Mouse (Mus musculus): ENCODE data around the gene Arhgap10.

The Arhgap10 gene

GRCm38 (mm10) chr8:77288065-77288464, 229.7 kb downstream of the Arhgap10 start:
- DNase-seq (ENCODE audit: low read depth, low spot score), result no peak

DNA sequence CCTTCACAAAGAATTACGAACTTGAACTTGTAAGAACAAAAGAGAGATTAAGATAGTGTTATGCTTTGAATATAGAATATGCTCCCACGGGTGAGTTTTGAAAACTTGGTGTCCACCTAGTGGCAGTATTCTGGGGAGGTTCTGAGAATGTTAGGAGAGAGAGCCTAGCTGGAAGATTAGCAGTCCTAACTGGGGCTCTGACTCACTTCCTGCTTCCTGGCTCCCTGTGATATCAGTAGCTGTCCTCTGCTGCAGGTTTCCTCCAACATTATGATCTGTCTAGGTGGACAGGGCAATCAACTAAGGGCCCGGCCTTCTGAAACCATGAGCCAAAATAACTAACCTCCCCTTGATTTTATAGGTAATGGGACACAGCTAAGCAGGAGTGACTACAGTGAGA, 233.3 kb downstream of the Arhgap10 start:
- DNase-seq (ENCODE audit: low read depth, low spot score), result no peak

GRCm38 (mm10) chr8:77282605-77283236, 235.0 kb downstream of the Arhgap10 start:
- DNase-seq (ENCODE audit: low read depth, low spot score), result no peak

- no peak for DNase-seq (ENCODE audit: low read depth, low spot score)
These were observed 237.8 kb downstream of the Arhgap10 start for GRCm38 (mm10) chr8:77279977-77280376.

DNA sequence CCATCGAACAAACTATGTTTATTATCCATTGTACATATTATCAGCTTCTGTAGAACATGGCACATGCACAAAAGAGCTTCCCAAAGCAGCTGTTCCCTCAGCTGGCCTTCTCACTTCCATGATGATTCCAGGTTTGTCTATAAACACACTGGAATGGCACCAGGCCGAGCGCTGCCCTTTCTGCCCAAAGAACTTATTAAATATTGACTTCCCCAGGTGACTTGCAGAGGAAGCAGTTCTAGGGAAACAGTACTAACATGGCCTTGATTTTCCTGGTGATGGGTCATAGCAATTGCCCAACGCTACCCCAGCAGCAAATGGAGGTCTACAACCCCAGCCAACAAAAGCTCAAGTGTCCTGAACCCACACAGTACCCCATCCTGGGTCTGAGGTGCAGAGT, 239.5 kb downstream of the Arhgap10 start:
- no peak for DNase-seq (ENCODE audit: low read depth, low spot score)

- DNase-seq (ENCODE audit: low read depth, low spot score), result no peak
These were observed 240.9 kb downstream of the Arhgap10 start for GRCm38 (mm10) chr8:77276827-77277226.

DNA sequence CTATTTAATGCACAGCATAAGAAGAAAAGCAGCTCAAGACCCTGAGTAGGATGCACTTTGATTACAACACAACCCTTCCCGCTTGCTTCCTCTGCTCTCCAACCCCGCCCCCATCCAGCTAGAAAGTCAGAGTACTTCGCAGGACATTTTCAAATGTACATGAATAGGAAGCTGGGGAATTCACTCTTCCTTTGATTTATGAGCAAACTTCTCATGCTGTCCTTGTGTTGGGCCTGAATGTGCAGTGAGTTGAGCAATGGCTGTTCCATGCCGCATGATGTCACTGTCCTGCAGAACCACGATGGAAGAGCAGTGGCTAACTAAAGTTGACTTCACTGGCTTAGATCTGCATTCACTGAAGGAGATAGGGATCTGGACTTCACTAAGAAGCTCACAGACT, 242.2 kb downstream of the Arhgap10 start:
- DNase-seq (ENCODE audit: low read depth, low spot score), result no peak

GRCm38 (mm10) chr8:77272136-77272535, 245.6 kb downstream of the Arhgap10 start:
- DNase-seq (ENCODE audit: low read depth, low spot score), result peak; percentile 69

DNA sequence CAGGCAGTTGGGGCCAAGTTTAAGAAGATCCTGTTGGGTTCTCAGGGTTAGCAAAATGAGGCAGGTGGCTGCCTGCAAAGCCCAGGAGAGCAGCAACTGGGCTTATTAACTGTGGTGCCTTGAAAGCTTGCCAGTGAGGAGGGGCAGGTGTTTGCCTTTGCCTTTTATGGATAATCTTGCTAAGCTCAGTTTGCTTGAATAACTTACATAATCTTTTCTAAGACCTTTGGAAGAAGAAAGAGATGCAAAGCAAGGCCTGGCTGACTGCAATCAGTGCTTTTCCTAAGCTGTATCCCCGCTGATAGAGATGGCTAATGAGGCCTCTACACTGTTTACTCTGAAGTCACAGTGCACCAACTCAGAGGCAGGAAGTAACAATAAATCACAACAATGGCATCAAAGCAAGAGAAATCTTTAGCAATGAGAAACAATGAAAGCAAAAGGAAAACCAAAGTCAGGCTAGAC, 249.8 kb downstream of the Arhgap10 start:
- no peak for DNase-seq (ENCODE audit: low read depth, low spot score)

- no peak for DNase-seq (ENCODE audit: low read depth, low spot score)
These were observed 255.3 kb downstream of the Arhgap10 start for GRCm38 (mm10) chr8:77262216-77263009.

- DNase-seq (ENCODE audit: low read depth, low spot score), result no peak
These were observed 256.5 kb downstream of the Arhgap10 start for GRCm38 (mm10) chr8:77261215-77261614.

DNA sequence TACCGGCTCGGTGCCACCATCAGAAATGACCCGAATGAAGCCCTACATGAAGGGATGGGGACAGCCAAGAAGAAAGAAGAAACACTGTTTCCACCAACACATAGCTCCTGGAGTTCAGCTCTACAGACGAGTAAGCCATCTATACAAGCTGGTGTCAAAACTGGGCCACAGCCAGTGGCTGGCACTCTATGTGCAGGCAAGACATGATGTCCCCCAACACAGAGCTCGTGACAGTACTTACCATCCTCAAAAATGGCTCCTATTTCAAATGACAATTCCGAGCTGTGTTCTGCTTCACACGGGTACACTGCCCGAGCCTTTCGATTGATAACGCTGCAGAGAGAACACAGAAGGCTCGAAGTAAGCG, 260.7 kb downstream of the Arhgap10 start:
- DNase-seq (ENCODE audit: low read depth, low spot score), result no peak

- DNase-seq (ENCODE audit: low read depth, low spot score), result no peak
These were observed 261.2 kb downstream of the Arhgap10 start for GRCm38 (mm10) chr8:77256450-77257084.

DNA sequence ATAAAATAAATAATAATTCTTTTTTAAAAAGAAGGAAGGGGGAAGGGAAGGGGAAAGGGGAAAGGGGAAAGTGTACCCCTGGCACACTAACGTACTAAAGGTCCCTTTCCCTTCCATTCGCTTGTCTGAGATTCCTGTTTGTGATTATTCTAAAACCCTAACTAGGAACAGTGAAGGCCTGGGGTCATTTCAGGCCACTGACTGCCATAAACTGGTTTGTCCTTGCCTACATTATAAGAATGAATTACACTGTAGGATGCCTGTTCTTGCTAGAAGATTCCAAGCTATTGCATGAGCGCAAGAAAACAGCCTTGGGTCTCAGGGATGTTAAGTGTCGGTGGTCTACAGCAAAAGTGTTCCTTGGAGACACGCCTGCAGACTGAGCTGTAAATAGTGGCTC, 263.3 kb downstream of the Arhgap10 start:
- no peak for DNase-seq (ENCODE audit: low read depth, low spot score)

- DNase-seq (ENCODE audit: low read depth, low spot score), result no peak
These were observed 266.6 kb downstream of the Arhgap10 start for GRCm38 (mm10) chr8:77251134-77251533.

- DNase-seq (ENCODE audit: low read depth, low spot score), result no peak
These were observed 267.7 kb downstream of the Arhgap10 start for GRCm38 (mm10) chr8:77250094-77250493.

GRCm38 (mm10) chr8:77241381-77241780, 276.4 kb downstream of the Arhgap10 start:
- DNase-seq (ENCODE audit: low read depth, low spot score), result no peak

- DNase-seq (ENCODE audit: low read depth, low spot score), result no peak
These were observed 278.3 kb downstream of the Arhgap10 start for GRCm38 (mm10) chr8:77239462-77239861.

DNA sequence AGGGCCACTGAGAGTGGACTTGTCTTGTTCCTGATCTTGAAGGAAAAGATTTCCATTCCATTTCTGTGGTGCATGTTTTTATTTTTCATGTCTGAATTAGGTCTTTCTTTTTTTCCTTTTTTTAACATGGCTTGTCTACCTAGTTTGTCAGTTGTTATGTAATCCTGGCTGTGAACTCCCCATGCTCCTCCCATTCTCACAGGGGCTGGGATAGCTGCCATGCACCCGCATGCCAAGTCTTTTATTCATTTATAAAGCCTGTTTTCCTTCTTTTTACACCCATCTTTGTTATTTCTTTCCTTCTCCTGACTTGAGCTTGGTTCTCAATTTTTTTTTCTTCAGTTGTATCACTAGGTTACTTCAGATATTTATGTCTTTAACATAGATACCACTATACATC, 281.1 kb downstream of the Arhgap10 start:
- no peak for DNase-seq (ENCODE audit: low read depth, low spot score)

DNA sequence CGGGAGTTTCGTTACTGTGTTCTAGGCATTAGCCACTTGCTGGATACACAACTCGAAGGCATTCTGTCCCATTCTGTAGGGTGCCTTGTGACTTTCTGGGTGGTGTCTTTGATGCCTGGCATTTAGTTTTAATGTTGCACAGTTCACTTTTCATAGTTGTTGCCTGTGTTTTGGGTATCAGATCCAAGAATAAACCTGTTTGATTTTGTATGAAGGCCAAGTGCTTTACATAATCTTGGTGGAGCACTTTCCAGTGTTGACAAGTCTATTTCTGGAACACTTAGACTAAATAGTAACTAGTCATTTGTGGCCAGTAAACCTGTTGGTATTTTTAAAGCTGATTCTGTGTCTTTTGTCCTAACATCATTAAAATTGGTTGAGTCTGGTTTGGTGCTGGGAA, 285.3 kb downstream of the Arhgap10 start:
- DNase-seq (ENCODE audit: low read depth, low spot score), result no peak

GRCm38 (mm10) chr8:77231834-77232233, 285.9 kb downstream of the Arhgap10 start:
- no peak for DNase-seq (ENCODE audit: low read depth, low spot score)

- no peak for DNase-seq (ENCODE audit: low read depth, low spot score)
These were observed 286.5 kb downstream of the Arhgap10 start for GRCm38 (mm10) chr8:77231211-77231610.

GRCm38 (mm10) chr8:77228688-77229087, 289.1 kb downstream of the Arhgap10 start:
- DNase-seq (ENCODE audit: low read depth, low spot score), result no peak
